Mouse (Mus musculus) intestine, embryonic 15.5 days (tissue): ENCODE results near the gene Ep300. TPM values are rescaled to one million over a fixed set of nuclear protein-coding genes. Genes with fewer than 3 reads are reported as not detected.

ENCODE experiments used
- ATAC-seq: fragments of 200-750 bp; cut with Nextera tagmentation; 2 replicates; pipeline ENCODE4 v1.8.0; 2017; ENCODE audit warnings: moderate TSS enrichment, moderate library complexity
- H3K27ac ChIP-seq: fragments of 300-500 bp; sonication (generic); 2 replicates; pipeline ENCODE4 v1.5.1; 2015; ENCODE audit warnings: mild to moderate bottlenecking, inconsistent platforms
- H3K27me3 ChIP-seq: fragments of 300-500 bp; sonication (generic); replicated peaks from 2 replicates; pipeline ENCODE4 v1.6.1; 2015; ENCODE audit warnings: inconsistent platforms
- H3K36me3 ChIP-seq: fragments of 300-500 bp; sonication (generic); 2 replicates; pipeline ENCODE4 v1.6.1; 2015; ENCODE audit warnings: inconsistent platforms
- H3K4me1 ChIP-seq: fragments of 300-500 bp; sonication (generic); replicated peaks from 2 replicates; pipeline ENCODE4 v1.6.1; 2015; ENCODE audit warnings: inconsistent platforms
- H3K4me2 ChIP-seq: fragments of 300-500 bp; sonication (generic); replicated peaks from 2 replicates; pipeline ENCODE4 v1.6.1; 2015; ENCODE audit warnings: mild to moderate bottlenecking, inconsistent platforms
- H3K4me3 ChIP-seq: fragments of 300-500 bp; sonication (generic); replicated peaks from 2 replicates; pipeline ENCODE4 v1.5.1; 2015; ENCODE audit warnings: inconsistent platforms
- H3K9ac ChIP-seq: fragments of 300-500 bp; sonication (generic); 2 replicates; pipeline ENCODE4 v1.6.1; 2015; ENCODE audit warnings: inconsistent platforms
- H3K9me3 ChIP-seq: fragments of 300-500 bp; sonication (generic); 2 replicates; pipeline ENCODE4 v1.6.1; 2016; ENCODE audit warnings: inconsistent platforms
- WGBS: fragments of 180-500 bp; shearing (Covaris S2); methylation state at CpG from one replicate; pipeline ENCODE4 v1.1.7; 2015; 5-methylcytosine and 5-hydroxymethylcytosine counted together
- polyA plus RNA-seq: library from polyadenylated mRNA; unstranded; fragments of >200 nt; fragmentation: Nextera tagmentation; extraction: Ambion mirVana; gene quantifications from 2 replicates; pipeline ENCODE4 v1.2.1, GENCODE M21; 2015

The Ep300 gene
- polyA plus RNA-seq, 1 experiment from 2014 or later, result 15.0 TPM

DNA sequence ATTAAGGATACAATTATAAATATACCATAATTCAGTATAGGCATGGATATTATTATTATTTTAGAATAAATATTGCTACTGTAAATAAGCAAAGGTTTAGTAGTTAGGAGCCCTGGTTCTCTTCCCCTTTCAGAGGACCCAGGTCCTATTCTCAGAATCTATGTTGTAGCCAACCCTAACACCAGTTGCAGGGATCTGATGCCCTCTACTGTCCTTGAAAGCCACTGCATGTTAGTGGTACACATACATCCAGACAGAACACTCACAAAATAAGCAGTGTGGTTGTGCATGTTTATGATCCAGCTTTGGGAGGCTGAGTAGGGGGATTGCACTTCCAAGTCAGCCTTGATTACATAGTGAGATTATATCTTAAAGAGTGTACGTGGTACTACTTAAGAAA is 21.5 kb downstream of the Ep300 start:
- H3K27ac ChIP-seq, result no peak overlapping the region
- H3K4me3 ChIP-seq, result no peak overlapping the region
- no peaks in the 10 kb centered on the region for H3K9me3 ChIP-seq
- 87% methylated on average over 1 of the region's 1 CpGs for WGBS
- H3K4me2 ChIP-seq, result no peak overlapping the region
- no peaks in the 10 kb centered on the region for H3K4me1 ChIP-seq
- ATAC-seq, result no peak
- H3K9ac ChIP-seq, result no peak overlapping the region
- no peaks in the 10 kb centered on the region for H3K27me3 ChIP-seq
- H3K36me3 ChIP-seq, result peaks cover 13% of the 10 kb centered on the region

DNA sequence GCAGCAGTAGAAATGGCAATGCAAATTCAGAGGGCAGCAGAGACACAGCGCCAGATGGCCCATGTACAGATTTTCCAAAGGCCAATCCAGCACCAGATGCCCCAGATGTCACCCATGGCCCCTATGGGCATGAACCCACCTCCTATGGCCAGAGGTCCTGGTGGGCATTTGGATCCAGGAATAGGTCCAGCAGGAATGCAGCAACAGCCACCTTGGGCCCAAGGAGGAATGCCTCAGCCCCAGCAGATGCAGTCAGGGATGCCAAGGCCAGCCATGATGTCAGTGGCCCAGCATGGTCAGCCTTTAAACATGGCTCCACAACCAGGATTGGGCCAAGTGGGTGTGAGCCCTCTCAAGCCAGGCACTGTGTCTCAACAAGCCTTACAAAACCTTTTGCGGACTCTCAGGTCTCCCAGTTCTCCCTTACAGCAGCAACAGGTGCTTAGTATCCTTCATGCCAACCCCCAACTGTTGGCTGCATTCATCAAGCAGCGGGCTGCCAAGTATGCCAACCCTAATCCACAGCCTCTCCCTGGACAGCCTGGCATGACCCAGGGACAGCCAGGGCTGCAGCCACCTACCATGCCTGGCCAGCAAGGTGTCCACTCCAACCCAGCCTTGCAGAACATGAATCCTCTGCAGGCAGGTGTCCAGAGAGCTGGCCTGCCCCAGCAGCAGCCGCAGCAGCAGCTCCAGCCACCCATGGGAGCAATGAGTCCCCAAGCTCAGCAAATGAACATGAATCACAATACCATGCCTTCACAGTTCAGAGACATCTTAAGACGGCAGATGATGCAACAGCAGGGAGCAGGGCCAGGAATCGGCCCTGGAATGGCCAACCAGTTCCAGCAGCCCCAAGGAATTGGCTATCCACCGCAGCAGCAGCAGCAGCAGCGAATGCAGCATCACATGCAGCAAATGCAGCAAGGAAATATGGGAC is 64.6 kb downstream of the Ep300 start:
- ATAC-seq, result no peak
- Histone ChIP-seq H3K27me3 (no peaks in the 10 kb centered on the region), H3K27ac (no peak overlapping the region), H3K4me3 (no peak overlapping the region), H3K4me2 (no peak overlapping the region), H3K4me1 (no peaks in the 10 kb centered on the region), H3K36me3 (peaks cover 38% of the 10 kb centered on the region), H3K9ac (no peak overlapping the region), H3K9me3 (no peaks in the 10 kb centered on the region)
- 92% methylated on average over 8 of the region's 8 CpGs for WGBS

DNA sequence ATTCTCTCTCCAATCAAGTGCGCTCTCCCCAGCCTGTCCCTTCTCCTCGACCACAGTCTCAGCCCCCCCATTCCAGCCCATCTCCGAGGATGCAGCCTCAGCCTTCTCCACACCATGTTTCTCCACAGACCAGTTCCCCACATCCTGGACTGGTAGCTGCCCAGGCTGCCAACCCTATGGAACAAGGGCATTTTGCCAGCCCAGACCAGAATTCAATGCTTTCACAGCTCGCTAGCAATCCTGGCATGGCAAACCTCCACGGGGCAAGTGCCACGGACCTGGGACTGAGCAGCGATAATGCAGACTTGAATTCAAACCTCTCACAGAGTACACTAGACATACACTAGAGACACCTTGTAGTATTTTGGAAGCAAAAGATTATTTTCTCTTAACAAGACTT is 65.5 kb downstream of the Ep300 start:
- ATAC-seq, result no peak
- Histone ChIP-seq H3K36me3 (peaks cover 30% of the 10 kb centered on the region), H3K4me3 (no peak overlapping the region), H3K9ac (no peak overlapping the region), H3K4me1 (no peaks in the 10 kb centered on the region), H3K9me3 (no peaks in the 10 kb centered on the region), H3K27ac (no peak overlapping the region), H3K27me3 (no peaks in the 10 kb centered on the region), H3K4me2 (no peak overlapping the region)
- 94% methylated on average over 7 of the region's 7 CpGs for WGBS

- no peaks in the 10 kb centered on the region for H3K36me3 ChIP-seq
- H3K9me3 ChIP-seq, result no peaks in the 10 kb centered on the region
- H3K27ac ChIP-seq, result no peak overlapping the region
- H3K4me3 ChIP-seq, result no peak overlapping the region
- no peak overlapping the region for H3K4me2 ChIP-seq
- ATAC-seq, result no peak
- 77% methylated on average over 2 of the region's 2 CpGs for WGBS
- H3K27me3 ChIP-seq, result no peaks in the 10 kb centered on the region
- no peak overlapping the region for H3K9ac ChIP-seq
- no peaks in the 10 kb centered on the region for H3K4me1 ChIP-seq
Observed at GRCm38 (mm10) chr15:81661701-81662100, 76.5 kb downstream of the Ep300 start.

- peak; percentile 5; the same call in 1 of the 2 replicates for ATAC-seq
- H3K27ac ChIP-seq, result no peak overlapping the region
- no peaks in the 10 kb centered on the region for H3K9me3 ChIP-seq
- no peaks in the 10 kb centered on the region for H3K4me1 ChIP-seq
- peaks cover 10% of the 10 kb centered on the region; the same call in 1 of the 2 replicates for H3K36me3 ChIP-seq
- peak overlapping the region; percentile 71 for H3K4me2 ChIP-seq
- peak overlapping the region; percentile 81 for H3K4me3 ChIP-seq
- WGBS, result 70% methylated on average over 10 of the region's 10 CpGs
- no peaks in the 10 kb centered on the region for H3K27me3 ChIP-seq
- no peak overlapping the region for H3K9ac ChIP-seq
Observed at GRCm38 (mm10) chr15:81663281-81663680, 78.1 kb downstream of the Ep300 start.

- Histone ChIP-seq H3K9ac (peak within 1 kb of the TSS; percentile 68), H3K4me2 (peak within 1 kb of the TSS; percentile 71), H3K27ac (peak within 1 kb of the TSS; percentile 59; the same call in 1 of the 2 replicates), H3K9me3 (no peaks in the 10 kb centered on the region), H3K4me3 (peak within 1 kb of the TSS; percentile 81), H3K27me3 (no peaks in the 10 kb centered on the region), H3K36me3 (peaks cover 16% of the 10 kb centered on the region; the same call in 1 of the 2 replicates), H3K4me1 (no peaks in the 10 kb centered on the region)
- peak; percentile 99 for ATAC-seq
- under 1% methylated on average over 55 of the region's 55 CpGs for WGBS
Observed at GRCm38 (mm10) chr15:81663697-81664561, 78.8 kb downstream of the Ep300 start, which contains the start of gene L3mbtl2. L3mbtl2 (plus strand) TSS chr15:81663889.

GRCm38 (mm10) chr15:81666957-81667356 is 81.8 kb downstream of the Ep300 start:
- H3K9me3 ChIP-seq, result no peaks in the 10 kb centered on the region
- H3K36me3 ChIP-seq, result peaks cover 26% of the 10 kb centered on the region
- H3K9ac ChIP-seq, result no peak overlapping the region
- no peak overlapping the region for H3K27ac ChIP-seq
- no peak for ATAC-seq
- H3K4me3 ChIP-seq, result no peak overlapping the region
- no peak overlapping the region for H3K4me2 ChIP-seq
- WGBS, result 88% methylated on average over 10 of the region's 10 CpGs
- no peaks in the 10 kb centered on the region for H3K4me1 ChIP-seq
- H3K27me3 ChIP-seq, result no peaks in the 10 kb centered on the region

- Histone ChIP-seq H3K4me2 (no peak overlapping the region), H3K27ac (no peak overlapping the region), H3K9me3 (no peaks in the 10 kb centered on the region), H3K36me3 (peaks cover 29% of the 10 kb centered on the region), H3K9ac (no peak overlapping the region), H3K4me3 (no peak overlapping the region), H3K4me1 (no peaks in the 10 kb centered on the region), H3K27me3 (no peaks in the 10 kb centered on the region)
- peak; percentile 53; the same call in 1 of the 2 replicates for ATAC-seq
- WGBS, result 78% methylated on average over 4 of the region's 4 CpGs
Observed at GRCm38 (mm10) chr15:81670231-81670640, 85.1 kb downstream of the Ep300 start.

- Histone ChIP-seq H3K27ac (no peak overlapping the region), H3K4me2 (no peak overlapping the region), H3K27me3 (no peaks in the 10 kb centered on the region), H3K4me1 (no peaks in the 10 kb centered on the region), H3K9me3 (no peaks in the 10 kb centered on the region), H3K9ac (no peak overlapping the region), H3K4me3 (no peak overlapping the region), H3K36me3 (peaks cover 11% of the 10 kb centered on the region)
- WGBS, result 69% methylated on average over 3 of the region's 3 CpGs
- ATAC-seq, result no peak
Observed at GRCm38 (mm10) chr15:81676637-81677036, 91.5 kb downstream of the Ep300 start.

GRCm38 (mm10) chr15:81680301-81680805 is 95.2 kb downstream of the Ep300 start:
- H3K9me3 ChIP-seq, result no peaks in the 10 kb centered on the region
- H3K9ac ChIP-seq, result no peak overlapping the region
- peaks cover 16% of the 10 kb centered on the region for H3K36me3 ChIP-seq
- no peak overlapping the region for H3K4me2 ChIP-seq
- H3K27me3 ChIP-seq, result no peaks in the 10 kb centered on the region
- H3K27ac ChIP-seq, result no peak overlapping the region
- H3K4me1 ChIP-seq, result no peaks in the 10 kb centered on the region
- no peak for ATAC-seq
- no peak overlapping the region for H3K4me3 ChIP-seq
- WGBS, result 95% methylated on average over 4 of the region's 4 CpGs

DNA sequence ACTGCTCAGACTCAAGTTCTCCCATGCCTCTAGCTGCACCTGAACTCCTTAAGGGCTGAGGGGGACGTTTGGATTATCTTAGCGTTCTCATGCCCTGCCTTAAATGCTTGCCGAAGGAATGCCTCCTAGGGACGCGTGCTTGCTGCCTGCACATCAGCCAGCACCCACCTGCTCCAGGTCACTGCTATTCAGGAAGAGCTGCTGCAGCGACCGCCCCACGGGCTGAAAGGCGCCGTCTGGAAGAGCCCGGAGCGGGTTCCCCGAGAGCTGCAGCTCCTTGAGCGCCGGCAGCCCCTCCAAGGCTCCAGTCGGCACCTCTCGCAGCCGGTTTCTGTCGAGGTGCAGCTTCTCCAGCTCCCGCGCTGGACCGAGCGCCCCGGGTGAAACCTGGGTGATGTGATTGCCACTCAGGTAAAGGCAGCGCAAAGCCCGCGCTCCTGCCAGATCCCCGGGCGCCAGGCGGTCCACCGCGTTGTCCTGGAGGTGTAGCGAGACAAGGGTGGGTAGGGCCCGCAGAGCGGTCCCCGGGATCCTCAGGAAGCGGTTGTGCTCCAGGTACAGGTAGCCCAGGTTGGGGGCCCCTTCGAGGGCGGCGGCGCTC is 108.3 kb downstream of the Ep300 start:
- Histone ChIP-seq H3K36me3 (0 out of 2 replicates have a peak, but pooled peaks cover 4% of the 10 kb centered on the region), H3K9me3 (no peaks in the 10 kb centered on the region), H3K4me2 (peak overlapping the region; percentile 99), H3K4me1 (peaks cover 14% of the 10 kb centered on the region), H3K27me3 (peaks cover 38% of the 10 kb centered on the region), H3K9ac (peak overlapping the region; percentile 58), H3K4me3 (peak overlapping the region; percentile 59), H3K27ac (no peak overlapping the region)
- WGBS, result 2% methylated on average over 41 of the region's 41 CpGs
- ATAC-seq, result peak; percentile 55
